In the genomic region with DNA sequence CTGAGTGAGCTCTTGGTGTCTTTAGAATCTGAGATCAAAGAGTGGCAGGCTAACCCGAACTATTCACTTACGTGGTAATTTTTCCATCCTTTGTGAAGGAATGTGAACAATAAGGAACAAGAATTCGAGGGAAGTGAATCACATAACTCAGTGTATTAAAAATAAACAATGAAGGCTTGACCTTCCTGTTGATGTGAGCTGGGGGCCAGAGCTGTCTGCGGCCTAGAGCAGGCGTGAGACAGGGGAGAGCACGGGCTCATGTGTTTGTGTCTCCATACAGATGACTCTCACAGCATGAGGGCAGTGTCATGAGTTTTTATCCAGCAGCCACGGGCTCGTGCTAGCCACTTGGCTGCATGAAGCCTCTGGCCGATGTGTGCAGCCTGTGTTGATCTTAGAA, we compare ENCODE assay signal across 10 mouse cellular contexts. TPM values are rescaled to one million over a fixed set of nuclear protein-coding genes. Genes with fewer than 3 reads are reported as not detected.
DNase-seq lines count a peak whose midpoint lies in the region; ATAC-seq and TF ChIP-seq lines count a peak whose summit lies in the region.
"Had no signal": no experiment of that assay in that cellular context is flagged by ENCODE, and none has a peak within 500 bp of the region (broad histone marks: within the 10 kb centered on the region; RNA-seq: fewer than 3 reads in every experiment).

No protein-coding gene starts in this region.

- no peaks in the 10 kb centered on the region for H3K27me3 ChIP-seq in liver, postnatal 0 days (ENCODE audit: insufficient read depth, low read length)
- H3K27me3 ChIP-seq in kidney, embryonic 15.5 days: no peaks in the 10 kb centered on the region
- H3K27me3 ChIP-seq: limb, embryonic 13.5 days; neural tube, embryonic 12.5 days had no signal

- no peak overlapping the region for H3K4me3 ChIP-seq in liver, postnatal 0 days (ENCODE audit: low read depth, low read length)
- no peak overlapping the region for H3K4me3 ChIP-seq in kidney, embryonic 15.5 days (replicated peaks)
- H3K4me3 ChIP-seq: limb, embryonic 13.5 days; neural tube, embryonic 12.5 days had no signal

- H3K27ac ChIP-seq in liver, postnatal 0 days (ENCODE audit: low read depth): no peak overlapping the region
- H3K27ac ChIP-seq in kidney, embryonic 15.5 days: peak overlapping the region; percentile 79
- H3K27ac ChIP-seq: limb, embryonic 13.5 days; neural tube, embryonic 12.5 days had no signal

- H3K9ac ChIP-seq in liver, postnatal 0 days (replicated peaks): no peak overlapping the region
- no peak overlapping the region for H3K9ac ChIP-seq in kidney, embryonic 15.5 days
- H3K9ac ChIP-seq: limb, embryonic 13.5 days; neural tube, embryonic 12.5 days had no signal

- H3K9me3 ChIP-seq in liver, postnatal 0 days (ENCODE audit: low read length): no peaks in the 10 kb centered on the region
- H3K9me3 ChIP-seq in kidney, embryonic 15.5 days (replicated peaks): no peaks in the 10 kb centered on the region
- H3K9me3 ChIP-seq: limb, embryonic 13.5 days; neural tube, embryonic 12.5 days had no signal

- ATAC-seq in liver, postnatal 0 days: peak; percentile 25; the same call in 1 of the 2 replicates
- ATAC-seq in kidney, embryonic 15.5 days (replicated peaks; ENCODE audit: low FRiP score): no peak

- TF ChIP-seq CTCF in liver, postnatal 0 days (IDR thresholded peaks at IDR 0.05; ENCODE audit: low read depth): no peak

- no peaks in the 10 kb centered on the region for H3K4me1 ChIP-seq in liver, postnatal 0 days (ENCODE audit: insufficient read depth)
- H3K4me1 ChIP-seq in kidney, embryonic 15.5 days: peaks cover 8% of the 10 kb centered on the region; the same call in 1 of the 2 replicates
- H3K4me1 ChIP-seq: limb, embryonic 13.5 days; neural tube, embryonic 12.5 days had no signal

- peaks cover 4% of the 10 kb centered on the region; the same call in 1 of the 2 replicates for H3K36me3 ChIP-seq in liver, postnatal 0 days (replicated peaks; ENCODE audit: insufficient read depth, low read length)
- H3K36me3 ChIP-seq in kidney, embryonic 15.5 days: peaks cover 31% of the 10 kb centered on the region; the same call in 1 of the 2 replicates
- H3K36me3 ChIP-seq: neural tube, embryonic 12.5 days had no signal

- no peak overlapping the region for H3K4me2 ChIP-seq in liver, postnatal 0 days (ENCODE audit: low read depth, low read length)
- H3K4me2 ChIP-seq in kidney, embryonic 15.5 days: no peak overlapping the region
- H3K4me2 ChIP-seq: limb, embryonic 13.5 days; neural tube, embryonic 12.5 days had no signal

- DNase-seq in embryo, embryonic 11 days: peak; percentile 42
- DNase-seq in embryo, embryonic 9.5 days (ENCODE audit: extremely low spot score): no peak
- DNase-seq in liver, postnatal 0 days: no peak
- no peak for DNase-seq in liver
- DNase-seq in mesoderm, embryonic 11.5 days (ENCODE audit: low read depth, low spot score): peak; percentile 48
- no peak for DNase-seq in urinary bladder, postnatal 25 days (ENCODE audit: low spot score)
- DNase-seq in layer of hippocampus, adult 8-10 months (ENCODE audit: low spot score in 2 of 2): no peak

- TF ChIP-seq EP300 in liver, postnatal 0 days (IDR thresholded peaks at IDR 0.05; ENCODE audit: low read depth): no peak

- WGBS in liver, postnatal 0 days (ENCODE audit: insufficient replicate concordance): 63% methylated on average over 9 of the region's 9 CpGs
- WGBS in kidney, embryonic 15.5 days: 57% methylated on average over 9 of the region's 9 CpGs

RNA-seq across cellular contexts. Expression of a gene that starts 54.4 kb away (rescaled TPM):
- polyA plus RNA-seq in liver, postnatal 0 days (2015; fragmentation: Nextera tagmentation; extraction: Ambion mirVana): 2.0 and 2.4 TPM in 2 replicates
- polyA plus RNA-seq in kidney, embryonic 15.5 days (2015; fragmentation: Nextera tagmentation; extraction: Ambion mirVana): 33.5 and 36.2 TPM in 2 replicates
- total RNA-seq in layer of hippocampus, adult 8-10 months (2022): 1 to 10 TPM; 6.3 to 9.2 (median 7.9) TPM

Comparison
In these comparisons a context has a peak if more than half of its experiments do, and no peak if none do; other contexts are left out.
1. DNase-seq: peak in embryo, embryonic 11 days (single experiment) and mesoderm, embryonic 11.5 days (single experiment); none in embryo, embryonic 9.5 days (single experiment), liver, postnatal 0 days (single experiment), liver (single experiment), urinary bladder, postnatal 25 days (single experiment) and layer of hippocampus, adult 8-10 months (0 of 2).
2. RNA of a gene that starts 54.4 kb away (polyA plus RNA-seq): 33.5 to 36.2 TPM in kidney, embryonic 15.5 days; 2.0 to 2.4 TPM in liver, postnatal 0 days; every median in the first group is over 10 times any median in the second.